Mouse (Mus musculus) neural tube, embryonic 11.5 days (tissue): Measurements from ENCODE around the gene Atp6v0d1. TPM values are rescaled to one million over a fixed set of nuclear protein-coding genes. Genes with fewer than 3 reads are reported as not detected.
"Not testable (repeated sequence)": the region's sequence is repeated elsewhere in the genome, so short reads cannot be mapped to it uniquely, and the experiment has no call there.

Experiments used
- ATAC-seq: fragments of 200-750 bp; cut with Nextera tagmentation; 2 replicates; pipeline ENCODE4 v1.8.0; 2017; ENCODE audit warnings: moderate number of reproducible peaks, mild to moderate bottlenecking, moderate TSS enrichment, moderate library complexity; ENCODE audit not compliant: insufficient read depth, low FRiP score, low TSS enrichment
- DNase-seq: peaks from one replicate; pipeline ENCODE4 v3.0.0-alpha.2; 2015; ENCODE audit warnings: low spot score
- H3K27ac ChIP-seq: fragments of 300-500 bp; sonication (generic); 2 replicates; pipeline ENCODE4 v1.5.1; 2014; ENCODE audit warnings: low read depth, mild to moderate bottlenecking, low read length
- H3K27me3 ChIP-seq: fragments of 300-500 bp; sonication (generic); 2 replicates; pipeline ENCODE4 v1.6.1; 2014; ENCODE audit warnings: mild to moderate bottlenecking, low read length, mixed read lengths; ENCODE audit not compliant: control insufficient read depth, insufficient read depth
- H3K36me3 ChIP-seq: fragments of 300-500 bp; sonication (generic); 2 replicates; pipeline ENCODE4 v1.6.1; 2014; ENCODE audit warnings: mild to moderate bottlenecking, low read length, moderate library complexity, mixed read lengths; ENCODE audit not compliant: control insufficient read depth, insufficient read depth
- H3K4me1 ChIP-seq: fragments of 300-500 bp; sonication (generic); 2 replicates; pipeline ENCODE4 v1.6.1; 2014; ENCODE audit warnings: low read length, mixed read lengths; ENCODE audit not compliant: control insufficient read depth, insufficient read depth
- H3K4me2 ChIP-seq: fragments of 300-500 bp; sonication (generic); 2 replicates; pipeline ENCODE4 v1.6.1; 2014; ENCODE audit warnings: low read depth, mild to moderate bottlenecking, moderate library complexity
- H3K4me3 ChIP-seq: fragments of 300-500 bp; sonication (generic); 2 replicates; pipeline ENCODE4 v1.5.1; 2014; ENCODE audit warnings: low read depth, low read length
- H3K9ac ChIP-seq: fragments of 300-500 bp; sonication (generic); 2 replicates; pipeline ENCODE4 v1.6.1; 2014; ENCODE audit warnings: mild to moderate bottlenecking, low read length
- H3K9me3 ChIP-seq: fragments of 300-500 bp; sonication (generic); 2 replicates; pipeline ENCODE4 v1.6.1; 2016; ENCODE audit warnings: low read length; ENCODE audit not compliant: control insufficient read depth
- WGBS: fragments of 180-500 bp; shearing (Covaris S2); extraction: QIAGEN DNeasy Blood & Tissue Kit; methylation state at CpG from one replicate; pipeline ENCODE4 v1.1.7; 2014; 5-methylcytosine and 5-hydroxymethylcytosine counted together
- polyA plus RNA-seq: library from polyadenylated mRNA; unstranded; fragments of >200 nt; fragmentation: Nextera tagmentation; extraction: Ambion mirVana; gene quantifications from 2 replicates; pipeline ENCODE4 v1.2.1, GENCODE M21; 2014

Atp6v0d1 gene
- polyA plus RNA-seq, 1 experiment from 2014 or later = 148 TPM

DNA sequence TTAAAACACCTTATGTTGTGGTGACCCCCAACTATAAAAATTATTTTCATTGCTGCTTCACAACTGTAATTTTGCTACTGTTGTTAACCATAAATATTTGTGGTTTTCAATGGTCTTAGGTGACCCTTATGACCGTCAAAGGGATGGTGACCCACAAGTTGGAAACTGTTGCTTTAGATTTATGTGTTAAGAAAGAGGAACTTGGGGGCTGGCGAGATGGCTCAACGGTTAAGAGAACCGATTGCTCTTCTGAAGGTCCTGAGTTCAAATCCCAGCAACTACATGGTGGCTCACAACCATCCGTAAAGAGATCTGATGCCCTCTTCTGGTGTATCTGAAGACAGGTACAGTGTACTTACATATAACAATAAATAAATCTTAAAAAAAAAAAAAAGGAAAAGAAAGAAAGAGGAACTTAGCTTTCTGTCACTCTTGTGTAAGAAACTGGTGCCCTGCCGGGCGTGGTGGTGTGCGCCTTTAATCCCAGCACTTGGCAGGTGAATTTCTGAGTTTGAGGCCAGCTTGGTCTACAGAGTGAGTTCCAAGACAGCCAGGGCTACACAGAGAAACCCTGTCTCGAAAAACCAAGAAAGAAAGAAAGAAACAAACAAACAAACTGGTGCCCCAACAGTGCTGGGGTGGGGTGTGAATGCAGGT lies 1.1 kb downstream of the Atp6v0d1 start:
- Histone ChIP-seq H3K9ac (peak overlapping the region; percentile 85), H3K4me3 (peak overlapping the region; percentile 89), H3K4me2 (peak overlapping the region; percentile 93)
- not testable (repeated sequence) for H3K9me3 ChIP-seq, H3K4me1 ChIP-seq, DNase-seq, H3K27me3 ChIP-seq, H3K36me3 ChIP-seq, ATAC-seq, H3K27ac ChIP-seq
- 87% methylated on average over 9 of the region's 9 CpGs for WGBS

DNA sequence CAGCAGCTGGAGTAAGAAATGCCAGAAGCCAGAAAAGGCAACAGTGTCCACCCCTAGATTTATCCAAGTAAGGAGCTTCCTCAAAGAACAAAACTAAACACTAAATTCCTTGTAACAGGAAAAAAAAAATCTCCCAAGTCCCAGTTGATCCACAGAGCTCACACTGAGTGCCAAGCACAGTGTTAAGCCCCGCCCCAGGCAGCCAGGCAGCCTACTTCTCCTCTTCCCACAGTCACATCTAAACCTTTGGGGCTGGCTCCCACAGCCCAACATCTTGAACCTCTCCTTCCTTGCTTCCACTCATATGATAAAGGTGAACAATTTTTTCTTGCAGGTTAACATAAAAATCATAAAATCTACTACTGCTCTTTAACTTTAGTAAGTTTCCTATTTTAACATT lies 2.0 kb downstream of the Atp6v0d1 start:
- no peak for DNase-seq

DNA sequence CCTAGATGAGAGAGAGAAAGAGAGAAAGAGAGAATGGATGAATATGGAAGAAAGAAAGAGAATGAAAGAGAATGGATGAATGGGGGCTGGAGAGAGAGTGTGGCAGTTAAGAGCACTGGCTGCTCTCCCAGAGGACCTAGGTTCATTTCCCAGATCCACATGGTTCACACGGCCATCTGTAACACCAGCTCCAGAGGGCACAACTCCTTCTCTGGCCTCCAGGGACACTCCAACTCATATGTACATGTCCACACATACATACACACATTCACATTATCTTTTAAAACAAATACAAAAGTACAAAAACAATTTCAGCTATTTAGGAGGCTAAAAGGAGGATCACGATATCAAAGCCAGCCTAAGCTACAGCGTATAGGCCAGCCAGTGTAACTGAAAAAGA lies 3.0 kb downstream of the Atp6v0d1 start:
- ATAC-seq (no peak), DNase-seq (no peak)
- H3K27me3 ChIP-seq = no peaks in the 10 kb centered on the region
- H3K27ac ChIP-seq = no peak overlapping the region
- H3K9ac ChIP-seq = no peak overlapping the region
- peaks cover 3% of the 10 kb centered on the region for H3K4me1 ChIP-seq
- no peak overlapping the region for H3K4me3 ChIP-seq
- no peaks in the 10 kb centered on the region for H3K9me3 ChIP-seq
- H3K36me3 ChIP-seq = no peaks in the 10 kb centered on the region
- no peak overlapping the region for H3K4me2 ChIP-seq
- WGBS = 87% methylated on average over 3 of the region's 3 CpGs

More for the DNA sequence above, 2.0 kb downstream of the Atp6v0d1 start:
- H3K4me3 ChIP-seq = no peak overlapping the region
- H3K9me3 ChIP-seq = no peaks in the 10 kb centered on the region
- H3K9ac ChIP-seq = no peak overlapping the region
- H3K27ac ChIP-seq = no peak overlapping the region
- no peaks in the 10 kb centered on the region for H3K36me3 ChIP-seq
- H3K4me2 ChIP-seq = no peak overlapping the region
- no peaks in the 10 kb centered on the region for H3K27me3 ChIP-seq
- H3K4me1 ChIP-seq = peaks cover 3% of the 10 kb centered on the region
- ATAC-seq = no peak
- WGBS = 76% methylated on average over 1 of the region's 1 CpGs

DNA sequence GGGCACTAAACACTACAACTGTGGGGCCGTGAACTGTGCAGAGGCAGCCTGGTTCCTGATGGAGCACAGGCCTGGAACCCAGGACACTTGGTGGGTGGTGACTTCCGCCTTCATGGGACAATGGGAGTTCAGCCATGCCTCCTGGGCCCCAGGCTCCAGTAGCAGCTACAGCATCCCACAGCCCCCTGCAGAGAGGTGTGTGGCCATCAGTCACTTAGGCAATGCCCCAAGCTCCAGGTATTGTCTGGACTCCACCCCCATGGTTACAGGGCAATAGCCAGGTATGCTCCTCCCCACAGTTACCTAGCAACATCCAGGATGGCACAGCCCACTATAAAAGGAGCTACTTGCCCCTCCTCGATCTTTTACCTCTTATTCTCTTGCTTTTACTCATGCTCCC lies 10.6 kb downstream of the Atp6v0d1 start:
- H3K4me1 ChIP-seq = no peaks in the 10 kb centered on the region
- ATAC-seq = no peak
- no peak overlapping the region for H3K27ac ChIP-seq
- DNase-seq = no peak
- H3K9ac ChIP-seq = no peak overlapping the region
- no peaks in the 10 kb centered on the region for H3K9me3 ChIP-seq
- no peaks in the 10 kb centered on the region for H3K27me3 ChIP-seq
- no peaks in the 10 kb centered on the region for H3K36me3 ChIP-seq
- H3K4me2 ChIP-seq = no peak overlapping the region
- WGBS = 48% methylated on average over 3 of the region's 3 CpGs
- H3K4me3 ChIP-seq = no peak overlapping the region

DNA sequence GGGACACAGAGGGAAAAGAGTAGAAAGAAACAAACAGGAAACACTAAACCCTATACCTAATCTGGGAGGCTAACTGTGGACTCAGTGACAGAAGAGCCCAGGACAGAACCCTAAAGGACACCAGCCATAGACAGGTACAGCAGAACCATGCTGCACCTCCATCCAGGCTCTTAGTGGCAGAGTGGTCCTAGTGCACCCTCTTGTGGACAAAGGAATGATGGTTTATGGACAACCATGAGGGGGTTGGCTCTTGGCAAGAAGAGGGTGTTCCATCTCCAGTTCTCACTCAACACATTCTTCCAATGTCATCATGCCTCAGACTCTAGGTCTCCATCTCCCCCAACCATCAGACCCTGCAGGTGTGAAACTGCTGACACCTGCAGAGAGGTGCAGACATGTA lies 11.8 kb downstream of the Atp6v0d1 start:
- H3K9me3 ChIP-seq = no peaks in the 10 kb centered on the region
- H3K9ac ChIP-seq = no peak overlapping the region
- no peak overlapping the region for H3K4me2 ChIP-seq
- no peaks in the 10 kb centered on the region for H3K4me1 ChIP-seq
- no peak overlapping the region for H3K27ac ChIP-seq
- DNase-seq = peak; percentile 33
- H3K36me3 ChIP-seq = no peaks in the 10 kb centered on the region
- H3K27me3 ChIP-seq = no peaks in the 10 kb centered on the region
- peak; percentile 48; the same call in 1 of the 2 replicates for ATAC-seq
- no peak overlapping the region for H3K4me3 ChIP-seq

DNA sequence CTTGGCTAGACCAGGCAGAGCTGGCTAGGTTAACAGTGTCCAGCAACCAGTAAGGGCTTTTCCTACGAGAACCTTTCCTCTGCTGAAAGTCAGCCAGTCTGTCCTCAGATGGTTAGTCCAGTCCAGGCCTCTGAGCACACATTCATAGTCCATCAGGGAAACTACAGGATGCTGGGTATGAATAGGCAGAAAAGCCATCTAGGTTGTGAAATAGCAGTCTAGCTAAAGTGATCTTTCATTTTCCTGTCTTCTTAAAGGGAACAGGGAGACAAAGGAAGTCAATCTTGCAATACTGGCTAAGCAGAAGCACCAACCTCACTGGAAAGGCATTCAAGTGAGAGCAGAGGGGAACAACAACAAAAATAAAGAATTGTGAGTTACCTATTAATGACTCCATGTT lies 13.0 kb downstream of the Atp6v0d1 start:
- Histone ChIP-seq H3K4me2 (no peak overlapping the region), H3K9ac (no peak overlapping the region), H3K4me3 (no peak overlapping the region), H3K36me3 (no peaks in the 10 kb centered on the region), H3K27ac (no peak overlapping the region), H3K9me3 (no peaks in the 10 kb centered on the region), H3K4me1 (no peaks in the 10 kb centered on the region), H3K27me3 (no peaks in the 10 kb centered on the region)
- WGBS = 88% methylated on average over 1 of the region's 1 CpGs
- DNase-seq = no peak
- ATAC-seq = no peak

DNA sequence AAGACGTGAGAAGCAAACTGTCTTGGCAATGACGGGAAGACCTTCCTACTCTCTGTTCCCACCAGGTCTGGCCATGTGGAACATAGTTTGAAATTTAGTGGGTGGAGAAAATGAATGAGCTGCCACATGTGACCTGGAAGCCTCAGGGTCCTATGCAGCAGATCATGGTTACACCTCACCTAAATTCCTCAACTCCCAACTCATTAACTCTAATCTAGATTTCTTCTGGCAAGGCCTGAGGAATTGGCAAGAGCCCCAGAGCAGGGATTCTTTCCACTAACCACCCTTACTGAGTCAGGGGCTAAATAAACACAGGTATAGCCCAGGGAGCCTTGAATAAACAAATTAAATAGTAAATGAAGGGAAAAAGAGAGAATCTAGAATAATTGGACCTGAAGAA lies 13.8 kb downstream of the Atp6v0d1 start:
- H3K27ac ChIP-seq = no peak overlapping the region
- no peak overlapping the region for H3K4me2 ChIP-seq
- DNase-seq (no peak), ATAC-seq (no peak)
- H3K27me3 ChIP-seq = no peaks in the 10 kb centered on the region
- no peaks in the 10 kb centered on the region for H3K4me1 ChIP-seq
- H3K36me3 ChIP-seq = no peaks in the 10 kb centered on the region
- H3K9me3 ChIP-seq = no peaks in the 10 kb centered on the region
- H3K4me3 ChIP-seq = no peak overlapping the region
- no peak overlapping the region for H3K9ac ChIP-seq
- 97% methylated on average over 2 of the region's 2 CpGs for WGBS

DNA sequence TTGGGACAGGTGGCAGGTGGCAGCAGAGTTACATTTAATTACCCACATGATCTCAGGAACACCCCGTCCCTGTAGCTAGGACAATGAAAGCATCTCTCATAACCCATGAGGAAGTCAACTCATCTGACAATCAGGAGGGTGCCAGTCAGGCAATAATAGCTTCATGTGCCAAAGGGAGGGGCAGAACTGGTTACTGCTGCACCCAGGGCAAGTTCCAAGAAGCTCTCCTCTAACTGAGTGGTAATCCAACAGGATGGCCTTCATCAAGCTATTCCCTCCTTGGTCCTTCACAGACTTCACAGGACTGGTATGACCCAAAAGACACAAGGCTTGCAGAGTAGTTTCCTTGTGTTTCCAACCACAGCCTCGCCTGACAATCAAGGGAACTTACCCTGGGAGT lies 15.8 kb downstream of the Atp6v0d1 start:
- ATAC-seq = no peak
- Histone ChIP-seq H3K4me2 (no peak overlapping the region), H3K9ac (no peak overlapping the region), H3K4me1 (no peaks in the 10 kb centered on the region), H3K36me3 (no peaks in the 10 kb centered on the region), H3K4me3 (no peak overlapping the region), H3K27ac (no peak overlapping the region), H3K9me3 (no peaks in the 10 kb centered on the region), H3K27me3 (no peaks in the 10 kb centered on the region)
- DNase-seq = no peak
- 76% methylated on average over 2 of the region's 2 CpGs for WGBS

DNA sequence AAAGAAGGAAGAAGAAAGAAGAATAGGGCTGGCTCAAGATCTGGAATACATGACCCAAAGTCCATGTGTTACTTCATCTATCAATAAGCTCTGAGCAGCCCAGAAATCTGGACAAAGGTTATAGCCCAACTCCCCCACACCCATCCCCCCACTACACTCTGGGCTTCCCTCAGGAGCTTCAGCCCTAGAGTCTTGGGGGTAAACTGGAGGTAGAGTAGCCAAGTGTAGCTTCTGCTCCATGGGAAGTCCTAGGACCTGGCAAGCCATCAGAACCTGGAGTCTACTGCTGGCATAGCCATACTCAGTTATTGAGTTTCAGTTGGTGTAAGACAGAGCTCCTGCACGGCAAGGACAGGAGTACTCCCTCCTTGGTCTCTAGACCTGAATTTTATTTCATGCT lies 16.3 kb downstream of the Atp6v0d1 start:
- Histone ChIP-seq H3K27me3 (no peaks in the 10 kb centered on the region), H3K4me1 (0 out of 2 replicates have a peak, but pooled peaks cover 2% of the 10 kb centered on the region), H3K4me3 (no peak overlapping the region), H3K9me3 (no peaks in the 10 kb centered on the region), H3K9ac (no peak overlapping the region), H3K27ac (no peak overlapping the region), H3K4me2 (no peak overlapping the region), H3K36me3 (no peaks in the 10 kb centered on the region)
- ATAC-seq (no peak), DNase-seq (no peak)
- WGBS = 88% methylated on average over 1 of the region's 1 CpGs
